Mouse (Mus musculus): ENCODE data around the gene Hivep2.
A peak's percentile ranks its signal among the peaks of the same experiment; 100 is the strongest.

Gene Hivep2

DNA sequence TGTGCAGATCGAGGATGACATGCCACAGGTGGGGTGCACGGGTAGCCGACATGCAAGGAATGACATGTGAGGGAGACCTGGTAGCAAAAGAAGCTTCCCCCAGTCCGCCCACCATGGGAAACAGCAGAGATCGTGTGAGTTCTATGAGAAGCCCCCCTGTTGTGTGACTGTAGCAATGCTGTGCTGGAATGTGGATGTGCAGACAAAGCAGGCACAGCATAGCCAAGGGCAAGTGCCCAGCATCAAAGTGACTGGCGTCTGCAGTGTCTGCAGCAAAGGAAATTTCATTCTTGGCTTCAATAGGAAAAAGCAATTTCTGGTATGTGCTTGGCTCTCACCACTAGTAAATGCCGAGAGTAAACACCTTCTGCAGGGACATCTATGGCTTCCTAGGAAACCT lies 199.0 kb downstream of the Hivep2 start:
- DNase-seq (ENCODE audit: low spot score) = no peak

GRCm38 (mm10) chr10:14168197-14168844 lies 202.4 kb downstream of the Hivep2 start:
- no peak for DNase-seq (ENCODE audit: low spot score)

GRCm38 (mm10) chr10:14168869-14169566 lies 203.1 kb downstream of the Hivep2 start:
- no peak for DNase-seq (ENCODE audit: low spot score)

DNA sequence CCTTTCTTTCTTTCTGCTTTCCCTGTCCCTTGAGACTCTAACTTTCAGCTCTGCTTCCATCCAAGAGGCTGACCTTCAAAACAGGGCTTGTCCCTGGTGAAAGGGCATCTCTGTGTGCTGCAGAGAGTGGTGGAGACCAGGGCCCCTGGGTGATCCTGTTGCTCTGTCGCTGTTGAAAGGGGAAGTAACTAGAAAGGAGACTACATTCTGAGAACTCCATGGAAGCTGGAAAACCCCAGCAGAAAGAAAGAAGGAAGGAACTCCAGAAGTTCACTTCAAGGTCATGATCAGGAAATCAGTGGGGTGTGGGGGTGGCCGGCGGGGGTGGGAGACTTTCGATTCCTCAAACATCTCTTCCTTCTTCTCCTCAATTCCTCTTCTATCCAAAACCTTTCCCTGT lies 208.2 kb downstream of the Hivep2 start:
- no peak for DNase-seq (ENCODE audit: low spot score)

DNA sequence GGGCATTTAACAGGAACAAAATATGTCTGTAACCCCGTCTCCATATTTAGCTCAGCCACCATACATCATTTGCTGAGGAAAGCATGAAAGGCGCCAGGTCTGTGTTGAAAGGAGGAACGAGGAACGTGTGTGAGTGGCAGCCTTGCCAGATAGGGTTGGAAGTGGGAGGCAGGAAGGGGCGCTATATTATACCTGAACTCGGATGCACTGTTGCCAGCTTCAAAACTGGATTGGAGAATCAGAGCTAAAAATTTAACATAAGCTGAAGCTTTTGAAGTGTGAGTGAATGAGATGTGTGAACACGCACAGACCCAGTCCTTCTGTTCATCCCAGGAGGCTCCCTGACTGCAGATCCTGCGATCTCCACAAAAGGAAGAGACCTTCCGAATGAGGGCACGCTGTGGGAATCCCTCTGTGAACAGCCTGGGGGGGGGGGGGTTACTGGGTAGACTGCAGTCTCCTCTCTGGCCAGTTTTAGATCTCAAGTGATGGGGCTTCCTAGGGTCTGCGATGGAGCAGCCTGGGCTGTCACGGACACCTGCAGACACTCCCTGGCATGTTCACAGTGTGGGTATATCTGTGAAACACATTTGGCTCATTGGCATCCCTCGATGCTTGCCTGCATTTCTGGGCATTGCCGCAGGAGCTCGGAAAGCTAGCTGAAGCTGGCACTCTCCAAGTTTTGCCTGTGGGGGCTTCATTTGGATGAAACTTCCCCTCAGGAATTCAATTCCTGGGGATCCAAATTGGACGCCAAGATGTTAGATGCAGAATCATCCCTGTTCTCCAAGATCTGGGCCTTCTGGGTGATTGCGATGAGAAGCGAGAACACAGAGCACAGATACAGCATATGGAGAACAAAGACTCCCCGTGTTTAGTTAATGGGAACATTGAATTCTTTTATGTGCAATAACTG lies 213.8 kb downstream of the Hivep2 start:
- DNase-seq (ENCODE audit: low spot score) = no peak

DNA sequence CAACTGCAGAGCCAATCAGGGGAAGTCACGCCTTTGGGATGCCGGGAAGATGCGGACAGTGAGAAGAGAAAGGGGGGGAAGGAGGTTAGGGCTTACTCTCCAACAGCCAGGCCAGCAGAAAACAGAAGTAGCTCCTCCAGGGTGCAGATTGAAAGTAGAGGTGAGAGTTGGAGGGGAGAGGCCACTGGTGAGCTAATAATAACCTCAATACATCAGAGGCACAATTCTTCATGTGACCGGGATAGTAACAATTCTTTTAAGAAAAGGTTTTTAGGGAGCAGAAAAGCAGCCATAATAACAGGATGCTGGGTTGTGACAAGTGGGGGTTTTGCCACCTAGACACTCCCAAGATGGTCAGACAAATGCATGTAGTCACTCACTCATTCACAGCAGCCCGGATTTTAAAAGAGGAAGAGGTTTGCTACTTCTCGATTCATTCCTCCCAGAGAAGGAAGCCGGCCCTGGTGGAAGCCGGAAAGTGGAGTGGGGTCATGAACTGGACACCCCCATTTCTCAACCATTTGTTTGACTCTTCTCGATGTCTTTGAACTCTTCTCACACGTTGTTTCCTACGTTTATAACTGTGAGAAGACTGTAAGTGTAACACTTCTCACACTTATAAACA lies 220.6 kb downstream of the Hivep2 start:
- DNase-seq (ENCODE audit: low spot score) = no peak

GRCm38 (mm10) chr10:14189050-14189449 lies 223.2 kb downstream of the Hivep2 start:
- DNase-seq (ENCODE audit: low spot score) = no peak

DNA sequence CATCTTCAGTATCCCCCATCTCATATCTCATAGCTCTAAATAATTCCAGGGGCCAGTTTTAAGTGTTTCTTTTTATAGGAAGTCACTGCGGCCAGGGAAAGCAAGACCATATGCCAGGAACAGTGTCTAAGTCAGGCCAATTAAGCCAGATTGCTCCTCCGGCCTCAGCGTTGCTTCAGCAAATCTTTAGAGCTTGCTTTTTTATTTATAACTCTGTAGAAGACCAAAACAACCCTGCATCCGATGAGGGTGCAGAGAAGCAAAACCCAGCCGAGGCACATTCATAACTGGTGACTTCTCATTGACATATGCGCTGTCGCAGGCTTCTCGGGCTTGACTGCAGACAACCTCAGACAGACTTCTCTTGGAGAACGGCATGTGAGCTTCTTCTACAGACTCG lies 225.3 kb downstream of the Hivep2 start:
- no peak for DNase-seq (ENCODE audit: low spot score)

- no peak for DNase-seq (ENCODE audit: low spot score)
These were observed 226.3 kb downstream of the Hivep2 start for GRCm38 (mm10) chr10:14192156-14192555.

DNA sequence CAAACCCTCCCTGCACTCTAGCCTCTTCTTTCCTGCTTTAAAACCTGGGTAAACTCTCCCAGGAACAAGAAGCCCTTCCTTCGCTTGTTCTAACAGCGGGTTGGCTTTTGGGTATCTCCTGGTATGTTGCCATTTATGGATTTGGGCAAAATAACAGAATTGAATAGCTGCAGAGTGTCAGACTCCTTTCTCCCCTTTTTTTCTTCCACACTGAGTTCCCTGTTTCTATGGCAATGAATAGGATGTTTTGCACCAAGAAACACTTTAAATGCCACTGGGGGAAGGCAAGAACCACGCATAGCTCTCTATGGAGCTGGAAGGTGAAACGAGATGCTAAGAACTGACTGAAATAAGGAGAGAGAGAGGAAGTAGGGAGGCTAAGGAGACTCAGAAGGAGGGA lies 227.8 kb downstream of the Hivep2 start:
- no peak for DNase-seq (ENCODE audit: low spot score)

- DNase-seq (ENCODE audit: low spot score) = no peak
These were observed 230.1 kb downstream of the Hivep2 start for GRCm38 (mm10) chr10:14195778-14196650.

GRCm38 (mm10) chr10:14196785-14197184 lies 230.9 kb downstream of the Hivep2 start:
- no peak for DNase-seq (ENCODE audit: low spot score)

DNA sequence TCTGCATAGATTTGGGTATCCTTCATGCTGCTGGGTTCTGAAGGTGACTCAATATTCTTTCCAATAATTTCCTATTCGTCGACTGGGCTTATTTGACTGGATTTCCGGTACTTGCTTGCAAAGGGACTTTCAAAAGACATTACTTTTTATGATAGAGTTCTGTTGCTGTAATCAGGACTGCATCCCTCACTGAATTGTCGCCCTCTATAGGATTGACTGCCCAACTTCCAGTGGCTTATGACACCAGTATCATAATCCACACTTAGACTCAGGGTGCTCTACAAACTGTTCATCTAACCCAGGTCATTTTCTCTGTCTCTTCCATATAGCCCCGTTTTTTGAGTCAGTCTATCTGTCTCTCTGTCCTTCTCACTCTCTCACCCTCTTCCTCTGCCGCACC lies 231.4 kb downstream of the Hivep2 start:
- DNase-seq (ENCODE audit: low spot score) = no peak

GRCm38 (mm10) chr10:14199332-14199731 lies 233.5 kb downstream of the Hivep2 start:
- DNase-seq (ENCODE audit: low spot score) = no peak

DNA sequence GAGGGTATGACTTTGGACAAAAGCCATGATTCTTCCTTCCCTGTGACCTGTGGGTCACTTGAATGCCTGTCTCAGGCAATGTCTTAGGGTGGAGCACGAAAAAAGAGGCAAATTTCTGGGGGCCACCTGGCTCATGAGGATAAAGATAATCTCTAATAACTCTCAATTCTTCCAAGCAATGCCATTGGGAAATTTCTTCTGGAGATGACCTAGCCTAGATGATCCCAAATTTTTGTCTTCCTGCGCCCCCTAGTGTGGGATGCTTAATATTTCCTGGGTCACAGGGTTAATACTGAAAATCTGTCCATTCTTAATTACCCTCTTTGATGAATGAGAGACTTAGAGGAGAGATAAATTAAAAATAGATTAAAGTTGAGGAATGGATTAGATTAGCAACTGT lies 234.4 kb downstream of the Hivep2 start:
- DNase-seq (ENCODE audit: low spot score) = peak; percentile 72

Data from testis, postnatal 10 days (tissue).